Mouse (Mus musculus): ENCODE results near the gene Ints3.

DNA sequence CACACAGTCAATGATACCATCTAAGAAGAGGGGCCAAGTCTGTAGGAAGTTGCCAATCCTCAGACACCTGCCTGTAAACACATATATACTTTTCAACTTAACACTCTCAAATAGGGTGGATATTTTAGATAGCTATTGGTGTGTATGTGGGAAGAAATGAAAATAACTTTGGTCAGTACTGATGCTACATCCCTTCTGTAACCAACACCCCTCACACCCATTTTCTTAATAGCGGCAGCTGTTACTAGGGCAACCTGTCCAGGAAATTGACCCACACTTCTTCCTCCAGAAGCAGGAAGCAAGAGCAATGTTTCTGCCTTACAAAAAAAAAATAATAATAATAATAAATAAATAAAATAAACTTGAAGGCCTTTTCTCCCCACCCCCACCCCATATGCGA is 1.1 kb downstream of the Ints3 start:
- TF ChIP-seq CTCF (IDR thresholded peaks at IDR 0.05; ENCODE audit: insufficient read depth, low read depth, low read length) = no peak
- TF ChIP-seq POLR2A (IDR thresholded peaks at IDR 0.05; ENCODE audit: insufficient read depth, low read depth, low read length) = no peak
